Mouse (Mus musculus) liver, postnatal 0 days (tissue): ENCODE measurements around the gene Macrod2. TPM values are rescaled to one million over a fixed set of nuclear protein-coding genes. Genes with fewer than 3 reads are reported as not detected.

ENCODE experiments used
- ATAC-seq: fragments of 200-750 bp; cut with Nextera tagmentation; 2 replicates; pipeline ENCODE4 v1.8.0; 2017; ENCODE audit warnings: mild to moderate bottlenecking, moderate library complexity
- DNase-seq: peaks from one replicate; pipeline ENCODE4 v3.0.0-alpha.2; 2016
- H3K27ac ChIP-seq: fragments of 300-500 bp; sonication (generic); 2 replicates; pipeline ENCODE4 v1.5.1; 2014; ENCODE audit warnings: antibody characterized with exemption, moderate library complexity, mild to moderate bottlenecking, low read depth
- H3K27me3 ChIP-seq: fragments of 300-500 bp; sonication (generic); 2 replicates; pipeline ENCODE4 v1.6.1; 2014; ENCODE audit warnings: low read length, control low read depth, mixed read lengths; ENCODE audit not compliant: insufficient read depth
- H3K36me3 ChIP-seq: fragments of 300-500 bp; sonication (generic); replicated peaks from 2 replicates; pipeline ENCODE4 v1.6.1; 2014; ENCODE audit warnings: mild to moderate bottlenecking, control low read depth, low read length, moderate library complexity, mixed read lengths; ENCODE audit not compliant: insufficient read depth
- H3K4me1 ChIP-seq: fragments of 300-500 bp; sonication (generic); 2 replicates; pipeline ENCODE4 v1.6.1; 2014; ENCODE audit warnings: antibody characterized with exemption, mild to moderate bottlenecking, control low read depth; ENCODE audit not compliant: insufficient read depth
- H3K4me2 ChIP-seq: fragments of 300-500 bp; sonication (generic); 2 replicates; pipeline ENCODE4 v1.6.1; 2014; ENCODE audit warnings: low read depth, mild to moderate bottlenecking, low read length, moderate library complexity, mixed read lengths
- H3K4me3 ChIP-seq: fragments of 300-500 bp; sonication (generic); 2 replicates; pipeline ENCODE4 v1.5.1; 2014; ENCODE audit warnings: low read depth, low read length
- H3K9ac ChIP-seq: fragments of 300-500 bp; sonication (generic); replicated peaks from 2 replicates; pipeline ENCODE4 v1.6.1; 2014; ENCODE audit warnings: mild to moderate bottlenecking, moderate library complexity
- H3K9me3 ChIP-seq: fragments of 300-500 bp; sonication (generic); 2 replicates; pipeline ENCODE4 v1.6.1; 2016; ENCODE audit warnings: mild to moderate bottlenecking, control low read depth, low read length, mixed read lengths
- CTCF ChIP-seq: sonication (generic); IDR thresholded peaks from 2 replicates; pipeline ENCODE4 v1.5.1; 2016; ENCODE audit warnings: antibody characterized with exemption, low read depth
- EP300 ChIP-seq: IDR thresholded peaks from 2 replicates; pipeline ENCODE4 v1.6.1; 2016; ENCODE audit warnings: antibody characterized with exemption, low read depth, mild to moderate bottlenecking
- WGBS: fragments of 180-500 bp; shearing (Covaris S2); extraction: QIAGEN DNeasy Blood & Tissue Kit; methylation state at CpG from one replicate; pipeline ENCODE4 v1.1.7; 2014; ENCODE audit not compliant: insufficient replicate concordance; 5-methylcytosine and 5-hydroxymethylcytosine counted together
- polyA plus RNA-seq: library from polyadenylated mRNA; unstranded; fragments of >200 nt; fragmentation: Nextera tagmentation; extraction: Ambion mirVana; gene quantifications from 2 replicates; pipeline ENCODE4 v1.2.1, GENCODE M21; 2015

Gene Macrod2
- polyA plus RNA-seq, 1 experiment from 2014 or later, result 9.3 TPM

GRCm38 (mm10) chr2:141490518-141490917 is 1095.4 kb downstream of the Macrod2 start:
- no peak overlapping the region for H3K4me2 ChIP-seq
- 75% methylated on average over 3 of the region's 3 CpGs for whole genome bisulfite sequencing
- H3K9ac ChIP-seq, result no peak overlapping the region
- no peaks in the 10 kb centered on the region for H3K27me3 ChIP-seq
- H3K4me3 ChIP-seq, result no peak overlapping the region
- ATAC-seq, result no peak
- no peaks in the 10 kb centered on the region for H3K36me3 ChIP-seq
- H3K27ac ChIP-seq, result no peak overlapping the region
- no peaks in the 10 kb centered on the region for H3K4me1 ChIP-seq
- no peak for TF ChIP-seq EP300
- TF ChIP-seq CTCF, result no peak
- DNase-seq, result no peak
- H3K9me3 ChIP-seq, result no peaks in the 10 kb centered on the region

- DNase-seq (no peak), ATAC-seq (no peak)
- TF ChIP-seq EP300 (no peak), CTCF (no peak)
- Histone ChIP-seq H3K27ac (no peak overlapping the region), H3K4me3 (no peak overlapping the region), H3K36me3 (no peaks in the 10 kb centered on the region), H3K4me1 (no peaks in the 10 kb centered on the region), H3K27me3 (no peaks in the 10 kb centered on the region), H3K9me3 (no peaks in the 10 kb centered on the region), H3K4me2 (no peak overlapping the region), H3K9ac (no peak overlapping the region)
- 82% methylated on average over 3 of the region's 3 CpGs for WGBS
Observed at GRCm38 (mm10) chr2:141505451-141505850, 1110.3 kb downstream of the Macrod2 start.

GRCm38 (mm10) chr2:141507929-141508897 is 1113.1 kb downstream of the Macrod2 start:
- DNase-seq, result no peak
- ATAC-seq, result no peak
- TF ChIP-seq CTCF (no peak), EP300 (no peak)
- H3K4me1 ChIP-seq, result no peaks in the 10 kb centered on the region
- H3K36me3 ChIP-seq, result no peaks in the 10 kb centered on the region
- H3K4me3 ChIP-seq, result no peak overlapping the region
- H3K9me3 ChIP-seq, result no peaks in the 10 kb centered on the region
- 70% methylated on average over 9 of the region's 9 CpGs for WGBS
- H3K27me3 ChIP-seq, result no peaks in the 10 kb centered on the region
- H3K27ac ChIP-seq, result no peak overlapping the region
- H3K9ac ChIP-seq, result no peak overlapping the region
- H3K4me2 ChIP-seq, result no peak overlapping the region

GRCm38 (mm10) chr2:141514976-141515375 is 1119.9 kb downstream of the Macrod2 start:
- 70% methylated on average over 3 of the region's 3 CpGs for WGBS
- no peak overlapping the region for H3K4me3 ChIP-seq
- no peak for DNase-seq
- H3K27ac ChIP-seq, result no peak overlapping the region
- H3K27me3 ChIP-seq, result no peaks in the 10 kb centered on the region
- no peak for ATAC-seq
- TF ChIP-seq EP300, result no peak
- TF ChIP-seq CTCF, result no peak
- no peaks in the 10 kb centered on the region for H3K9me3 ChIP-seq
- no peaks in the 10 kb centered on the region for H3K36me3 ChIP-seq
- H3K9ac ChIP-seq, result no peak overlapping the region
- no peak overlapping the region for H3K4me2 ChIP-seq
- no peaks in the 10 kb centered on the region for H3K4me1 ChIP-seq

GRCm38 (mm10) chr2:141522081-141522480 is 1127.0 kb downstream of the Macrod2 start:
- Histone ChIP-seq H3K27me3 (no peaks in the 10 kb centered on the region), H3K9ac (no peak overlapping the region), H3K36me3 (no peaks in the 10 kb centered on the region), H3K27ac (no peak overlapping the region), H3K9me3 (no peaks in the 10 kb centered on the region), H3K4me1 (no peaks in the 10 kb centered on the region), H3K4me2 (no peak overlapping the region), H3K4me3 (no peak overlapping the region)
- ATAC-seq, result no peak
- whole genome bisulfite sequencing, result 79% methylated on average over 4 of the region's 4 CpGs
- TF ChIP-seq CTCF (no peak), EP300 (no peak)
- no peak for DNase-seq

- H3K27me3 ChIP-seq, result no peaks in the 10 kb centered on the region
- no peaks in the 10 kb centered on the region for H3K36me3 ChIP-seq
- no peak for ATAC-seq
- H3K9ac ChIP-seq, result no peak overlapping the region
- DNase-seq, result no peak
- TF ChIP-seq EP300 (no peak), CTCF (no peak)
- H3K4me3 ChIP-seq, result no peak overlapping the region
- H3K27ac ChIP-seq, result no peak overlapping the region
- no peak overlapping the region for H3K4me2 ChIP-seq
- no peaks in the 10 kb centered on the region for H3K4me1 ChIP-seq
- H3K9me3 ChIP-seq, result no peaks in the 10 kb centered on the region
Observed at GRCm38 (mm10) chr2:141545877-141546276, 1150.8 kb downstream of the Macrod2 start.
